Mouse (Mus musculus) CH12.LX (cell line): ENCODE results near the gene Gon7. TPM values are rescaled to one million over a fixed set of nuclear protein-coding genes. Genes with fewer than 3 reads are reported as not detected.

ENCODE experiments used
- DNase-seq: peaks from one replicate; pipeline ENCODE4 v3.0.0-alpha.2; 2013; ENCODE audit errors: extremely low read depth
- H3K27ac ChIP-seq: 2 replicates; pipeline ENCODE4 v1.5.1; 2012; ENCODE audit warnings: low read depth, mild to moderate bottlenecking, control low read depth, moderate library complexity; ENCODE audit not compliant: insufficient read depth
- H3K27me3 ChIP-seq: replicated peaks from 2 replicates; pipeline ENCODE3; 2012; ENCODE audit warnings: inconsistent platforms
- H3K36me3 ChIP-seq, 2 experiments: replicated peaks in 1 of 2; 2 replicates each; pipeline versions ENCODE3 to v1.6.1; 2012; ENCODE audit warnings: inconsistent platforms in 1 of 2, low read length in 1 of 2, mild to moderate bottlenecking in 1 of 2, mixed read lengths in 1 of 2, moderate library complexity in 1 of 2; ENCODE audit not compliant: control insufficient read depth in 1 of 2, insufficient read depth in 1 of 2
- H3K4me1 ChIP-seq, 2 experiments: 2 replicates each; pipeline ENCODE4 v1.6.1; 2012; ENCODE audit warnings: inconsistent platforms in 1 of 2, moderate library complexity in 1 of 2; ENCODE audit not compliant: insufficient read depth in 2 of 2, control insufficient read depth in 1 of 2
- H3K4me2 ChIP-seq: 2 replicates; pipeline ENCODE4 v1.6.1; 2012; ENCODE audit warnings: low read depth, mild to moderate bottlenecking, control low read depth; ENCODE audit not compliant: poor library complexity, insufficient read depth, severe bottlenecking
- H3K4me3 ChIP-seq, 3 experiments: fragments of 150-350 bp in 1 of 3; sonication (generic) in 1 of 3; replicated peaks in 1 of 3; 2 replicates each; pipeline versions ENCODE3 to v1.5.1; 2011 to 2012; ENCODE audit warnings: low read depth in 2 of 3, low read length in 2 of 3, mild to moderate bottlenecking in 2 of 3, moderate library complexity in 2 of 3, control low read depth in 1 of 3, improper control_type of control experiment in 1 of 3, inconsistent platforms in 1 of 3, mixed read lengths in 1 of 3; ENCODE audit not compliant: poor library complexity in 1 of 3
- H3K79me2 ChIP-seq: replicated peaks from 2 replicates; pipeline ENCODE4 v1.6.1; 2012; ENCODE audit warnings: mild to moderate bottlenecking, moderate library complexity; ENCODE audit not compliant: control insufficient read depth, poor library complexity, insufficient read depth, severe bottlenecking; ENCODE audit errors: extremely low read depth
- H3K9ac ChIP-seq: 2 replicates; pipeline ENCODE4 v1.6.1; 2012; ENCODE audit warnings: low read depth, mild to moderate bottlenecking, control low read depth, moderate library complexity; ENCODE audit not compliant: insufficient read depth
- H3K9me3 ChIP-seq: replicated peaks from 2 replicates; pipeline ENCODE3; 2012; ENCODE audit warnings: low read length, inconsistent platforms, mixed read lengths
- CHD1 ChIP-seq: IDR thresholded peaks from 2 replicates; pipeline ENCODE4 v1.6.1; 2012; ENCODE audit warnings: low read depth, low read length, improper control_type of control experiment, inconsistent platforms
- CHD2 ChIP-seq: IDR thresholded peaks from 2 replicates; pipeline ENCODE4 v1.6.1; 2011; ENCODE audit warnings: low read length, improper control_type of control experiment
- CTCF ChIP-seq, 2 experiments: IDR thresholded peaks in 1 of 2; conservative IDR thresholded peaks in 1 of 2; 2 replicates each; pipeline ENCODE4 v1.5.1; 2011 to 2012; ENCODE audit warnings: low read depth in 2 of 2, low read length in 2 of 2, improper control_type of control experiment in 1 of 2, inconsistent platforms in 1 of 2, mild to moderate bottlenecking in 1 of 2, moderate library complexity in 1 of 2
- E2F4 ChIP-seq: IDR thresholded peaks from 2 replicates; pipeline ENCODE4 v1.6.1; 2011; ENCODE audit warnings: low read depth, low read length, improper control_type of control experiment; ENCODE audit not compliant: insufficient replicate concordance
- ELF1 ChIP-seq: IDR thresholded peaks from 2 replicates; pipeline ENCODE4 v1.6.1; 2014; ENCODE audit warnings: low read depth, mild to moderate bottlenecking, inconsistent platforms, low read length, improper control_type of control experiment
- EP300 ChIP-seq: IDR thresholded peaks from 2 replicates; pipeline ENCODE4 v1.6.1; 2011; ENCODE audit warnings: low read length, improper control_type of control experiment
- ETS1 ChIP-seq: conservative IDR thresholded peaks from 2 replicates; pipeline ENCODE4 v1.6.1; 2012; ENCODE audit warnings: low read depth, mild to moderate bottlenecking, inconsistent platforms, low read length, improper control_type of control experiment, moderate library complexity
- GABPA ChIP-seq: IDR thresholded peaks from 2 replicates; pipeline ENCODE4 v1.6.1; 2012; ENCODE audit warnings: low read depth, low read length, improper control_type of control experiment, inconsistent platforms; ENCODE audit not compliant: insufficient replicate concordance
- HCFC1 ChIP-seq: IDR thresholded peaks from 2 replicates; pipeline ENCODE4 v1.6.1; 2012; ENCODE audit warnings: low read depth, mild to moderate bottlenecking, inconsistent platforms, low read length, improper control_type of control experiment
- IRF4 ChIP-seq: IDR thresholded peaks from 2 replicates; pipeline ENCODE4 v1.6.1; 2014; ENCODE audit warnings: low read depth, mild to moderate bottlenecking, inconsistent platforms, low read length, improper control_type of control experiment
- JUN ChIP-seq: IDR thresholded peaks from 2 replicates; pipeline ENCODE4 v1.6.1; 2011; ENCODE audit warnings: low read depth, mild to moderate bottlenecking, low read length, improper control_type of control experiment, moderate library complexity; ENCODE audit not compliant: insufficient read depth
- JUND ChIP-seq: conservative IDR thresholded peaks from 2 replicates; pipeline ENCODE4 v1.6.1; 2011; ENCODE audit warnings: low read depth, low read length, improper control_type of control experiment
- KAT2A ChIP-seq: IDR thresholded peaks from 2 replicates; pipeline ENCODE4 v1.6.1; 2012; ENCODE audit warnings: low read length, improper control_type of control experiment, inconsistent platforms; ENCODE audit not compliant: insufficient replicate concordance
- MAZ ChIP-seq: IDR thresholded peaks from 2 replicates; pipeline ENCODE4 v1.6.1; 2012; ENCODE audit warnings: low read depth, mild to moderate bottlenecking, inconsistent platforms, low read length, improper control_type of control experiment, moderate library complexity
- MYC ChIP-seq: IDR thresholded peaks from 2 replicates; pipeline ENCODE4 v1.6.1; 2011; ENCODE audit warnings: low read depth, mild to moderate bottlenecking, improper control_type of control experiment, low read length
- PAX5 ChIP-seq: IDR thresholded peaks from 2 replicates; pipeline ENCODE4 v1.6.1; 2012; ENCODE audit warnings: low read length, inconsistent platforms, mixed read lengths
- POLR2A ChIP-seq: IDR thresholded peaks from 2 replicates; pipeline ENCODE4 v1.6.1; 2011; ENCODE audit warnings: low read depth, mild to moderate bottlenecking, improper control_type of control experiment, low read length
- RCOR1 ChIP-seq: conservative IDR thresholded peaks from 2 replicates; pipeline ENCODE4 v1.6.1; 2012; ENCODE audit warnings: low read depth, mild to moderate bottlenecking, inconsistent platforms, low read length, improper control_type of control experiment
- SIN3A ChIP-seq: IDR thresholded peaks from 2 replicates; pipeline ENCODE4 v1.6.1; 2012; ENCODE audit warnings: low read length, improper control_type of control experiment, inconsistent platforms
- SMC3 ChIP-seq: IDR thresholded peaks from 2 replicates; pipeline ENCODE4 v1.6.1; 2011; ENCODE audit warnings: low read depth, low read length, improper control_type of control experiment
- UBTF ChIP-seq: IDR thresholded peaks from 2 replicates; pipeline ENCODE4 v1.6.1; 2012; ENCODE audit warnings: low read depth, mild to moderate bottlenecking, inconsistent platforms, low read length, improper control_type of control experiment, moderate library complexity
- ZKSCAN1 ChIP-seq: IDR thresholded peaks from 2 replicates; pipeline ENCODE4 v1.6.1; 2012; ENCODE audit warnings: low read depth, inconsistent platforms, low read length, improper control_type of control experiment, borderline replicate concordance
- ZNF384 ChIP-seq: IDR thresholded peaks from 2 replicates; pipeline ENCODE4 v1.6.1; 2012; ENCODE audit warnings: low read depth, low read length, improper control_type of control experiment, inconsistent platforms
- dilution Hi-C: fragments of 300-500 bp; cut with MboI; formaldehyde crosslinking; loops from 2 replicates; pipeline ENCODE4 v1.14.3; 2020; ENCODE audit warnings: low sequenced_read_pairs; ENCODE audit not compliant: extremely low pct_unique_long_range_greater_than_20kb, extremely low pct_ligation_motif_present
- in situ Hi-C: fragments of 300-500 bp; cut with MboI; formaldehyde crosslinking; loops from 3 replicates; pipeline ENCODE4 v1.14.3; 2019; ENCODE audit warnings: low sequenced_read_pairs, low pct_ligation_motif_present, low pct_unique_long_range_greater_than_20kb, mixed read lengths
- polyA plus RNA-seq: library from polyadenylated mRNA; unstranded; fragments of >175 nt; gene quantifications from 2 replicates; pipeline ENCODE4 v1.2.1, GENCODE M21; 2012; ENCODE audit warnings: low read depth; ENCODE audit not compliant: insufficient read length
- total RNA-seq, 2 experiments: library from RNA; depleted of rRNA; stranded (reverse); fragments of 300-350 nt in 1 of 2; fragments of >200 nt in 1 of 2; gene quantifications; 2 replicates each; pipeline ENCODE4 v1.2.3; 2012 to 2014

Gene Gon7
- total and polyA plus RNA-seq, 3 experiments, result 20.9 to 30.0 (median 21.1) TPM

DNA sequence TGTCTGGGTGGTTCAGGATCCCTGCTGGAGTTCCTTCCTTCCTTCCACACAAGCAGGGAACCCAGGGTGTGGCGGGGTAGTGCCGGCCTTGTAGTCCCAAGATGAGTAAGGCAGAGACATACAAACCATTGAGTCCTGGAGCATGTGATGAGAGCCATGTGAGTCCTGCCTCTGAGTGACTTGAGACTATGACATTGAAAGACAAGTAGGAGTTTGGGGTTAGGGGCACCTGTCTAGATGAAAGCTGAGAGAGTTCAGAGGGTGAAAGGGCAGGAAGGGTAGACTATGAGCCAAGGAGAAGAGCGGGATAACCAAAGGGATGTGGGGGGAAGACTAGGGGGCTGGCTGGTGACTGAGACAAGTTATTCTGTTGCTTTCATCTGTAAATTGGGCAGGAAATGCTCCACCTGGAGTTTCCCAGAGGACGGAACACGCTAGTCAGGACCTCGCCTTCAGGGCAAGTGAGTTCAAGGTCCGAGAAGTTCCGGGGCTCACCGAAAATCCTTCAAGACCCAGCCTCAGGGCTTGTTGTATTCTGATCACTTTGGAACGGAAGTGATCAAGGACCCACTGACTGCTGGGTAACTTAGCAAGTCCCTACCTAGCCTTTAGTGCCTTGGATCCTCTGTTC lies 50.7 kb downstream of the Gon7 start:
- H3K9ac ChIP-seq, result no peak overlapping the region
- H3K27ac ChIP-seq, result no peak overlapping the region
- in situ Hi-C loops, result loop anchor here (5.0 kb wide), 2 partner anchors 130 to 180 kb away; no protein-coding TSS in a partner anchor
- no peaks in the 10 kb centered on the region for H3K9me3 ChIP-seq
- no peak for TF ChIP-seq MYC
- TF ChIP-seq RCOR1, result no peak
- no peak for TF ChIP-seq ETS1
- TF ChIP-seq SIN3A, result no peak
- TF ChIP-seq EP300, result no peak
- TF ChIP-seq JUN, result no peak
- TF ChIP-seq CHD1, result no peak
- TF ChIP-seq ZNF384, result no peak
- TF ChIP-seq HCFC1, result no peak
- no peak for TF ChIP-seq CHD2
- no peak for TF ChIP-seq POLR2A
- TF ChIP-seq KAT2A, result no peak
- TF ChIP-seq JUND, result no peak
- no peak for TF ChIP-seq CTCF (conservative IDR thresholded peaks at IDR 0.05 in 1 of 2, IDR thresholded peaks at IDR 0.05 in 1 of 2; ENCODE audit: low read depth in 2 of 2, low read length in 2 of 2)
- TF ChIP-seq IRF4, result no peak
- no peak for TF ChIP-seq UBTF
- TF ChIP-seq E2F4, result no peak
- TF ChIP-seq SMC3, result no peak
- no peak overlapping the region for H3K4me2 ChIP-seq
- no peaks in the 10 kb centered on the region for H3K36me3 ChIP-seq
- H3K79me2 ChIP-seq, result peaks cover 5% of the 10 kb centered on the region
- no peak for DNase-seq
- dilution Hi-C loops, result no loop called here
- H3K4me3 ChIP-seq, result no peak overlapping the region
- peaks cover 5 to 17% of the 10 kb centered on the region in 2 experiments; a peak in 3 of 4 replicates for H3K4me1 ChIP-seq
- H3K27me3 ChIP-seq, result peaks cover 1% of the 10 kb centered on the region

GRCm38 (mm10) chr12:102705906-102706640 lies 51.5 kb downstream of the Gon7 start:
- H3K36me3 ChIP-seq, result peaks cover 0 to 7% of the 10 kb centered on the region in 2 experiments
- peak overlapping the region; percentile 57; the same call in 1 of the 2 replicates for H3K4me2 ChIP-seq
- no peak overlapping the region for H3K27ac ChIP-seq
- peaks cover 1% of the 10 kb centered on the region for H3K27me3 ChIP-seq
- peaks cover 13% of the 10 kb centered on the region for H3K79me2 ChIP-seq
- peak overlapping the region; percentile 75 for H3K9ac ChIP-seq
- peak overlapping the region in 1 of 3 experiments; percentile 65 for H3K4me3 ChIP-seq
- H3K4me1 ChIP-seq, result peaks cover 10 to 25% of the 10 kb centered on the region in 2 experiments; a peak in 3 of 4 replicates
- TF ChIP-seq RCOR1 (no peak), GABPA (no peak), ELF1 (no peak), EP300 (no peak), ZKSCAN1 (no peak), MAZ (no peak), PAX5 (no peak)
- in situ Hi-C loops, result loop anchor here (5.0 kb wide), 2 partner anchors 129 to 179 kb away; no protein-coding TSS in a partner anchor
- dilution Hi-C loops, result no loop called here
- DNase-seq, result no peak
- no peaks in the 10 kb centered on the region for H3K9me3 ChIP-seq
